Mouse (Mus musculus) adrenal gland, postnatal 36 days (tissue): ENCODE results near the gene Hipk2. TPM values are rescaled to one million over a fixed set of nuclear protein-coding genes. Genes with fewer than 3 reads are reported as not detected.
"Not testable (repeated sequence)": the region's sequence is repeated elsewhere in the genome, so short reads cannot be mapped to it uniquely, and the experiment has no call there.

ENCODE experiments used
- DNase-seq, 2 experiments: peaks; one replicate each; pipeline ENCODE4 v3.0.0; 2021; ENCODE audit warnings: mixed read lengths in 1 of 2
- total RNA-seq, 2 experiments: library from RNA; stranded (reverse); gene quantifications; 2 replicates each; pipeline ENCODE4 v1.2.3; 2021

Hipk2 gene
- total RNA-seq, 2 experiments from 2014 or later: 126 to 136 TPM

- DNase-seq: no peak
Observed at GRCm38 (mm10) chr6:38698233-38698889, 177.6 kb downstream of the Hipk2 start.

GRCm38 (mm10) chr6:38696570-38696969 lies 179.4 kb downstream of the Hipk2 start:
- no peak for DNase-seq

- peak; percentile 81 to 86 for DNase-seq
Observed at GRCm38 (mm10) chr6:38695380-38696054, 180.4 kb downstream of the Hipk2 start.

GRCm38 (mm10) chr6:38692556-38692955 lies 183.4 kb downstream of the Hipk2 start:
- DNase-seq: no peak

GRCm38 (mm10) chr6:38691052-38691451 lies 184.9 kb downstream of the Hipk2 start:
- DNase-seq: no peak

GRCm38 (mm10) chr6:38690615-38691014 lies 185.3 kb downstream of the Hipk2 start:
- DNase-seq: no peak

GRCm38 (mm10) chr6:38688841-38689240 lies 187.1 kb downstream of the Hipk2 start:
- DNase-seq: no peak

- DNase-seq: peak; percentile 50 to 52
Observed at GRCm38 (mm10) chr6:38687216-38687615, 188.7 kb downstream of the Hipk2 start.

- no peak for DNase-seq
Observed at GRCm38 (mm10) chr6:38682532-38682931, 193.4 kb downstream of the Hipk2 start.

GRCm38 (mm10) chr6:38677629-38678028 lies 198.3 kb downstream of the Hipk2 start:
- DNase-seq: no peak

GRCm38 (mm10) chr6:38676723-38677122 lies 199.2 kb downstream of the Hipk2 start:
- DNase-seq: no peak

- DNase-seq: no peak
Observed at GRCm38 (mm10) chr6:38676217-38676616, 199.7 kb downstream of the Hipk2 start.

- DNase-seq: no peak
Observed at GRCm38 (mm10) chr6:38672011-38672410, 204.0 kb downstream of the Hipk2 start.

GRCm38 (mm10) chr6:38671270-38671669 lies 204.7 kb downstream of the Hipk2 start:
- no peak for DNase-seq

- DNase-seq: not testable (repeated sequence)
Observed at GRCm38 (mm10) chr6:38670488-38670887, 205.5 kb downstream of the Hipk2 start.

- no peak for DNase-seq
Observed at GRCm38 (mm10) chr6:38669580-38669979, 206.4 kb downstream of the Hipk2 start.

GRCm38 (mm10) chr6:38662714-38663615 lies 213.0 kb downstream of the Hipk2 start, which contains the start of gene Clec2l:
Gene Clec2l (plus strand): TSS chr6:38663069.
- peak; percentile 60 to 79 for DNase-seq

GRCm38 (mm10) chr6:38661626-38662025 lies 214.3 kb downstream of the Hipk2 start:
- no peak for DNase-seq

- peak; percentile 74 to 78 for DNase-seq
Observed at GRCm38 (mm10) chr6:38650263-38650937, 225.6 kb downstream of the Hipk2 start.

GRCm38 (mm10) chr6:38649545-38649944 lies 226.4 kb downstream of the Hipk2 start:
- DNase-seq: no peak
